Mouse (Mus musculus) ovary, adult 18-20 months (tissue): ENCODE data around the gene Cep55.

ENCODE experiments used
- DNase-seq: peaks from one replicate; pipeline ENCODE4 v3.0.0; 2022; ENCODE audit warnings: low spot score, mixed read lengths

Cep55 gene

GRCm38 (mm10) chr19:38096858-38097758 lies 42.3 kb downstream of the Cep55 start, which contains the start of gene Ffar4:
Ffar4 (plus strand) TSS chr19:38097071.
- no peak for DNase-seq

- no peak for DNase-seq
These were observed 53.1 kb downstream of the Cep55 start for GRCm38 (mm10) chr19:38107871-38108270.

GRCm38 (mm10) chr19:38109506-38110242 lies 54.9 kb downstream of the Cep55 start:
- DNase-seq: no peak

- no peak for DNase-seq
These were observed 56.2 kb downstream of the Cep55 start for GRCm38 (mm10) chr19:38111056-38111455.

- DNase-seq: no peak
These were observed 57.8 kb downstream of the Cep55 start for GRCm38 (mm10) chr19:38112575-38112974.

- DNase-seq: no peak
These were observed 60.2 kb downstream of the Cep55 start for GRCm38 (mm10) chr19:38114834-38115491.

- DNase-seq: no peak
These were observed 65.4 kb downstream of the Cep55 start for GRCm38 (mm10) chr19:38120123-38120760.

- DNase-seq: no peak
These were observed 69.1 kb downstream of the Cep55 start for GRCm38 (mm10) chr19:38123921-38124320.
